19 mouse cellular contexts compared by ENCODE assay signal in genomic region chr17:8541974-8542538, GRCm38 (mm10). TPM values are rescaled to one million over a fixed set of nuclear protein-coding genes. Genes with fewer than 3 reads are reported as not detected.
DNase-seq lines count a peak whose midpoint lies in the region; ATAC-seq and TF ChIP-seq lines count a peak whose summit lies in the region.
"Had no signal": no experiment of that assay in that cellular context is flagged by ENCODE, and none has a peak within 500 bp of the region (broad histone marks: within the 10 kb centered on the region; RNA-seq: fewer than 3 reads in every experiment).

No protein-coding gene starts in this region.

- 70% methylated on average over 14 of the region's 14 CpGs for WGBS in midbrain, embryonic 11.5 days
- whole genome bisulfite sequencing in midbrain, postnatal 0 days, result 64% methylated on average over 14 of the region's 14 CpGs
- WGBS in limb, embryonic 14.5 days, result 27% methylated on average over 14 of the region's 14 CpGs
- WGBS in thymus, adult 2 months, result 90% methylated on average over 14 of the region's 14 CpGs

- H3K27ac ChIP-seq in midbrain, embryonic 11.5 days (ENCODE audit: low read depth, low read length), result no peak overlapping the region
- H3K27ac ChIP-seq in midbrain, postnatal 0 days (ENCODE audit: low read depth, low read length), result no peak overlapping the region
- no peak overlapping the region for H3K27ac ChIP-seq in limb, embryonic 14.5 days (replicated peaks; ENCODE audit: low read depth, low read length)
- no peak overlapping the region for H3K27ac ChIP-seq in thymus, adult 2 months (ENCODE audit: control insufficient read depth, insufficient read depth, low read length)
- H3K27ac ChIP-seq: embryonic facial prominence, embryonic 15.5 days; heart, embryonic 15.5 days; intestine, embryonic 15.5 days; liver, embryonic 12.5 days had no signal

- H3K9ac ChIP-seq in midbrain, embryonic 11.5 days (ENCODE audit: low read length), result no peak overlapping the region
- no peak overlapping the region for H3K9ac ChIP-seq in midbrain, postnatal 0 days (replicated peaks; ENCODE audit: low read length, poor library complexity, severe bottlenecking)
- no peak overlapping the region for H3K9ac ChIP-seq in limb, embryonic 14.5 days (ENCODE audit: low read depth, low read length, severe bottlenecking)
- H3K9ac ChIP-seq: embryonic facial prominence, embryonic 15.5 days; heart, embryonic 15.5 days; intestine, embryonic 15.5 days; liver, embryonic 12.5 days had no signal

- no peaks in the 10 kb centered on the region for H3K27me3 ChIP-seq in midbrain, embryonic 11.5 days (ENCODE audit: control insufficient read depth, insufficient read depth, low read length)
- H3K27me3 ChIP-seq in midbrain, postnatal 0 days (ENCODE audit: insufficient read depth, low read length), result no peaks in the 10 kb centered on the region
- no peaks in the 10 kb centered on the region for H3K27me3 ChIP-seq in limb, embryonic 14.5 days (ENCODE audit: control insufficient read depth, insufficient read depth, low read length)
- no peaks in the 10 kb centered on the region for H3K27me3 ChIP-seq in thymus, adult 2 months (ENCODE audit: control insufficient read depth, insufficient read depth, low read length)
- H3K27me3 ChIP-seq: embryonic facial prominence, embryonic 15.5 days; heart, embryonic 15.5 days; intestine, embryonic 15.5 days; liver, embryonic 12.5 days had no signal

- no peak for TF ChIP-seq POLR2A in limb, embryonic 14.5 days (IDR thresholded peaks at IDR 0.05; ENCODE audit: borderline replicate concordance, extremely low read depth, insufficient read depth, insufficient read length)
- TF ChIP-seq POLR2A in thymus, adult 2 months (IDR thresholded peaks at IDR 0.05; ENCODE audit: control insufficient read depth, extremely low read depth, insufficient read depth, low read length, poor library complexity), result no peak

- H3K4me2 ChIP-seq in midbrain, embryonic 11.5 days, result no peak overlapping the region
- H3K4me2 ChIP-seq in midbrain, postnatal 0 days (ENCODE audit: low read depth, low read length, poor library complexity, severe bottlenecking), result no peak overlapping the region
- H3K4me2 ChIP-seq in limb, embryonic 14.5 days (replicated peaks; ENCODE audit: low read depth, low read length, severe bottlenecking), result no peak overlapping the region
- H3K4me2 ChIP-seq: embryonic facial prominence, embryonic 15.5 days; heart, embryonic 15.5 days; intestine, embryonic 15.5 days; liver, embryonic 12.5 days had no signal

- no peaks in the 10 kb centered on the region for H3K4me1 ChIP-seq in midbrain, embryonic 11.5 days (ENCODE audit: control insufficient read depth, insufficient read depth, low read length)
- no peaks in the 10 kb centered on the region for H3K4me1 ChIP-seq in midbrain, postnatal 0 days (ENCODE audit: insufficient read depth, low read length)
- H3K4me1 ChIP-seq in limb, embryonic 14.5 days (ENCODE audit: control insufficient read depth, insufficient read depth, low read length), result peaks cover 7% of the 10 kb centered on the region; the same call in 1 of the 2 replicates
- peaks cover 5% of the 10 kb centered on the region for H3K4me1 ChIP-seq in thymus, adult 2 months (replicated peaks; ENCODE audit: control insufficient read depth, insufficient read depth, low read length)
- H3K4me1 ChIP-seq: heart, embryonic 15.5 days; intestine, embryonic 15.5 days; liver, embryonic 12.5 days had no signal

- no peak overlapping the region for H3K4me3 ChIP-seq in midbrain, embryonic 11.5 days (ENCODE audit: low read depth, low read length)
- no peak overlapping the region for H3K4me3 ChIP-seq in midbrain, postnatal 0 days (ENCODE audit: low read depth, low read length)
- H3K4me3 ChIP-seq in limb, embryonic 14.5 days (replicated peaks; ENCODE audit: low read length), result no peak overlapping the region
- H3K4me3 ChIP-seq in thymus, adult 2 months (ENCODE audit: control insufficient read depth, insufficient read depth, low read length), result no peak overlapping the region
- H3K4me3 ChIP-seq: embryonic facial prominence, embryonic 15.5 days; heart, embryonic 15.5 days; intestine, embryonic 15.5 days; liver, embryonic 12.5 days had no signal

- no peak for TF ChIP-seq CTCF in midbrain, postnatal 0 days (IDR thresholded peaks at IDR 0.05)
- no peak for TF ChIP-seq CTCF in thymus, adult 2 months (IDR thresholded peaks at IDR 0.05; ENCODE audit: borderline replicate concordance, control insufficient read depth, extremely low read depth, insufficient read depth, low read length, poor library complexity)

- no peaks in the 10 kb centered on the region for H3K36me3 ChIP-seq in midbrain, embryonic 11.5 days (ENCODE audit: control insufficient read depth, insufficient read depth, low read length)
- H3K36me3 ChIP-seq in midbrain, postnatal 0 days (ENCODE audit: insufficient read depth, low read length), result no peaks in the 10 kb centered on the region
- no peaks in the 10 kb centered on the region for H3K36me3 ChIP-seq in limb, embryonic 14.5 days (ENCODE audit: control insufficient read depth, insufficient read depth, low read length)
- H3K36me3 ChIP-seq in thymus, adult 2 months (ENCODE audit: control insufficient read depth, insufficient read depth, low read length), result no peaks in the 10 kb centered on the region
- H3K36me3 ChIP-seq: embryonic facial prominence, embryonic 15.5 days; heart, embryonic 15.5 days; intestine, embryonic 15.5 days; liver, embryonic 12.5 days had no signal

- ATAC-seq in cerebellum, adult (ENCODE audit: insufficient number of reproducible peaks, low FRiP score, low TSS enrichment), result no peak
- no peak for ATAC-seq in midbrain, embryonic 11.5 days (ENCODE audit: low FRiP score)
- no peak for ATAC-seq in midbrain, postnatal 0 days (ENCODE audit: low FRiP score)
- ATAC-seq in limb, embryonic 14.5 days (ENCODE audit: low FRiP score, low read depth), result peak; percentile 34; the same call in 1 of the 2 replicates
- ATAC-seq: intestine, embryonic 15.5 days; liver, embryonic 12.5 days had no signal

- DNase-seq in cerebellum, postnatal 25 days, result peak; percentile 29
- DNase-seq in midbrain, embryonic 11.5 days (ENCODE audit: low spot score, missing footprints), result peak; percentile 86
- DNase-seq in midbrain, postnatal 0 days (ENCODE audit: low spot score), result no peak
- DNase-seq in embryo, embryonic 11.5 days (ENCODE audit: low read depth, low spot score), result peak; percentile 16
- DNase-seq in limb, embryonic 14.5 days (ENCODE audit: low spot score), result peak; percentile 25
- no peak for DNase-seq in thymus, adult 2 months
- no peak for DNase-seq in layer of hippocampus, postnatal 14 days (ENCODE audit: low spot score in 2 of 2)
- DNase-seq: cerebellum, adult 11-12 months; gastrocnemius, postnatal 14 days; kidney, postnatal 36 days; lung, postnatal 14 days had no signal

- H3K9me3 ChIP-seq in midbrain, embryonic 11.5 days (ENCODE audit: control insufficient read depth, low read length), result no peaks in the 10 kb centered on the region
- H3K9me3 ChIP-seq in midbrain, postnatal 0 days (ENCODE audit: low read length), result no peaks in the 10 kb centered on the region
- H3K9me3 ChIP-seq in limb, embryonic 14.5 days (ENCODE audit: control insufficient read depth, low read length), result no peaks in the 10 kb centered on the region
- H3K9me3 ChIP-seq: embryonic facial prominence, embryonic 15.5 days; heart, embryonic 15.5 days; intestine, embryonic 15.5 days; liver, embryonic 12.5 days had no signal

RNA-seq across cellular contexts. Expression of gene Pde10a, which starts 16.9 kb away (rescaled TPM):
- polyA plus RNA-seq in midbrain, embryonic 11.5 days (2014; fragmentation: Nextera tagmentation; extraction: Ambion mirVana), result 4.8 TPM in 2 replicates
- total RNA-seq in midbrain, postnatal 0 days (2014; rRNA removed), result 40.3 and 42.3 TPM in 2 replicates
- polyA plus RNA-seq in midbrain, postnatal 0 days (2015; fragmentation: Nextera tagmentation; extraction: Ambion mirVana), result 7.8 and 8.6 TPM in 2 replicates
- polyA plus RNA-seq in limb, embryonic 14.5 days (2012; rRNA removed), result 5.0 and 5.8 TPM in 2 replicates
- polyA plus RNA-seq in limb, embryonic 14.5 days (2014; fragmentation: Nextera tagmentation; extraction: Ambion mirVana), result 3.1 and 3.8 TPM in 2 replicates
- 4.8 and 4.9 TPM in 2 replicates for polyA plus RNA-seq in thymus, adult 2 months (2012; rRNA removed)
- 10 to 100 TPM; 66.5 to 67.2 TPM for total RNA-seq in layer of hippocampus, postnatal 14 days (2021)

RNA-seq across cellular contexts. Expression of gene Gm17087, which starts 24.7 kb away (rescaled TPM):
- polyA plus RNA-seq in midbrain, embryonic 11.5 days (2014; fragmentation: Nextera tagmentation; extraction: Ambion mirVana), result not detected in 2 replicates
- total RNA-seq in midbrain, postnatal 0 days (2014; rRNA removed), result not detected in 2 replicates
- polyA plus RNA-seq in midbrain, postnatal 0 days (2015; fragmentation: Nextera tagmentation; extraction: Ambion mirVana), result not detected in 2 replicates
- not detected in 2 replicates for polyA plus RNA-seq in limb, embryonic 14.5 days (2012; rRNA removed)
- polyA plus RNA-seq in limb, embryonic 14.5 days (2014; fragmentation: Nextera tagmentation; extraction: Ambion mirVana), result not detected in 2 replicates
- not detected in 2 replicates for polyA plus RNA-seq in thymus, adult 2 months (2012; rRNA removed)
- total RNA-seq in layer of hippocampus, postnatal 14 days (2021), result not detected
- total RNA-seq: adrenal gland, adult 18-20 months; gastrocnemius, postnatal 14 days; left cerebral cortex, adult 18-20 months; MEL had no signal
- polyA plus RNA-seq: embryonic facial prominence, embryonic 15.5 days; heart, embryonic 15.5 days; intestine, embryonic 15.5 days; liver, embryonic 12.5 days had no signal

Comparison
In these comparisons a context has a peak if more than half of its experiments do, and no peak if none do; other contexts are left out.
1. DNase-seq: peak in cerebellum, postnatal 25 days (2 of 2), midbrain, embryonic 11.5 days (single experiment), embryo, embryonic 11.5 days (single experiment) and limb, embryonic 14.5 days (single experiment); none in midbrain, postnatal 0 days (single experiment), thymus, adult 2 months (single experiment) and layer of hippocampus, postnatal 14 days (0 of 2).